Mouse (Mus musculus): Measurements from ENCODE around the gene 1700001P01Rik.
"Not testable (repeated sequence)": the region's sequence is repeated elsewhere in the genome, so short reads cannot be mapped to it uniquely, and the experiment has no call there.

1700001P01Rik gene

GRCm38 (mm10) chr11:97744063-97744717 is 31.5 kb downstream of the 1700001P01Rik start, which contains the start of gene Pip4k2b:
Pip4k2b (minus strand) TSS chr11:97744704.
- DNase-seq: no peak

- DNase-seq: peak in 1 of 2 experiments; percentile 34
These were observed 32.3 kb downstream of the 1700001P01Rik start for GRCm38 (mm10) chr11:97743423-97743822.

GRCm38 (mm10) chr11:97742591-97742990 is 33.1 kb downstream of the 1700001P01Rik start:
- no peak for DNase-seq

GRCm38 (mm10) chr11:97742157-97742556 is 33.6 kb downstream of the 1700001P01Rik start:
- no peak for DNase-seq

GRCm38 (mm10) chr11:97740190-97740589 is 35.5 kb downstream of the 1700001P01Rik start:
- DNase-seq: peak; percentile 25 to 44

GRCm38 (mm10) chr11:97739155-97739554 is 36.6 kb downstream of the 1700001P01Rik start:
- no peak for DNase-seq

GRCm38 (mm10) chr11:97738703-97739102 is 37.0 kb downstream of the 1700001P01Rik start:
- DNase-seq: no peak

GRCm38 (mm10) chr11:97737600-97737999 is 38.1 kb downstream of the 1700001P01Rik start:
- DNase-seq: no peak

GRCm38 (mm10) chr11:97736645-97737044 is 39.1 kb downstream of the 1700001P01Rik start:
- DNase-seq: no peak

GRCm38 (mm10) chr11:97734810-97735209 is 40.9 kb downstream of the 1700001P01Rik start:
- DNase-seq: not testable (repeated sequence)

- no peak for DNase-seq
These were observed 42.0 kb downstream of the 1700001P01Rik start for GRCm38 (mm10) chr11:97733689-97734088.

- no peak for DNase-seq
These were observed 47.0 kb downstream of the 1700001P01Rik start for GRCm38 (mm10) chr11:97728730-97729129.

- peak; percentile 44 to 60 for DNase-seq
These were observed 47.4 kb downstream of the 1700001P01Rik start for GRCm38 (mm10) chr11:97728311-97728710.

GRCm38 (mm10) chr11:97723709-97724108 is 52.0 kb downstream of the 1700001P01Rik start:
- DNase-seq: no peak

Measured in thymus, postnatal 36 days (tissue).